Mouse (Mus musculus) bone marrow, adult 2 months (tissue): ENCODE data around the gene Gemin8.

Experiments
- CTCF ChIP-seq: fragments of 200-500 bp; IDR thresholded peaks from 2 replicates; pipeline ENCODE4 v1.5.1; 2011; ENCODE audit warnings: low read length, control low read depth; ENCODE audit not compliant: control insufficient read depth, insufficient read depth
- POLR2A ChIP-seq: fragments of 200-500 bp; IDR thresholded peaks from 2 replicates; pipeline ENCODE4 v1.6.1; 2011; ENCODE audit warnings: low read depth, mild to moderate bottlenecking, control low read depth, low read length, borderline replicate concordance; ENCODE audit not compliant: control insufficient read depth

DNA sequence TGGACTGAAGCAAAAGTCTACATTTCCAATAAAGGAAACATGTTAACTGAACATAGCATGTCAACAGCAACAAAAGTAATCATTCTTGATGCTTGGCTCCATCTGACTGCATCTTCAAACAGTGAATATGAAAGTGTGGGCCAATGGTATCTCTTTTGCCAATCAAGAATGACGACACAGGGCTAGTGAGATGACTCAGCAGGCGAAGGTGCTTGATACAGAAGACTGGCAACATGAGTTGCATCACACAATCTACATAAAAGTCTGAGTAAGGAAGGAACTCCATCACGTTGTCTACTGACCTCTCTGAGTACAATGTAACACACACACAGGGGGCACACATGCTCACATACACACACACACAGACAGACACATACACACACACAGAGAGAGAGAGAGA, 59.5 kb downstream of the Gemin8 start:
- TF ChIP-seq CTCF, result no peak
- no peak for TF ChIP-seq POLR2A
